Mouse (Mus musculus) adrenal gland, postnatal 14 days (tissue): Measurements from ENCODE around the gene Dcun1d3. TPM values are rescaled to one million over a fixed set of nuclear protein-coding genes. Genes with fewer than 3 reads are reported as not detected.

ENCODE experiments used
- DNase-seq: peaks from one replicate; pipeline ENCODE4 v3.0.0; 2021; ENCODE audit warnings: mixed read lengths
- long read RNA-seq, 2 experiments: library from polyadenylated mRNA; stranded (forward); transcript quantifications; one replicate each; pipeline ENCODE4 v2.0.0; 2021
- total RNA-seq: library from RNA; stranded (reverse); gene quantifications from 2 replicates; pipeline ENCODE4 v1.2.3, GENCODE M21; 2021

The Dcun1d3 gene
- 37.4 and 47.7 TPM in 2 replicates for total RNA-seq
- long read RNA-seq, experiment 1, full-length matches to known transcripts = 7 of 10 reads
- long read RNA-seq, experiment 1, partial matches to known transcripts = 2 of 10 reads
- long read RNA-seq, experiment 1, other reads (novel, unspliced or antisense) = 1 of 10 reads
- long read RNA-seq, experiment 2, full-length matches to known transcripts = 4 of 6 reads
- long read RNA-seq, experiment 2, partial matches to known transcripts = 0 of 6 reads
- long read RNA-seq, experiment 2, other reads (novel, unspliced or antisense) = 2 of 6 reads

- peak; percentile 100 for DNase-seq
These were observed at the start of gene Dcun1d3, which contains the start of gene Lyrm1 for GRCm38 (mm10) chr7:119895639-119896512. Gene Dcun1d3, minus strand, starts transcription at chr7:119896298. Gene Lyrm1, plus strand, starts transcription at chr7:119895861.

GRCm38 (mm10) chr7:119941569-119941968 is 45.5 kb upstream of the Dcun1d3 start:
- DNase-seq = peak; percentile 71

- DNase-seq = no peak
These were observed 40.9 kb upstream of the Dcun1d3 start for GRCm38 (mm10) chr7:119937036-119937435.

GRCm38 (mm10) chr7:119936321-119936720 is 40.2 kb upstream of the Dcun1d3 start:
- no peak for DNase-seq

GRCm38 (mm10) chr7:119928783-119929440 is 32.8 kb upstream of the Dcun1d3 start:
- peak; percentile 10 for DNase-seq

GRCm38 (mm10) chr7:119921054-119921453 is 25.0 kb upstream of the Dcun1d3 start:
- no peak for DNase-seq

GRCm38 (mm10) chr7:119920457-119920856 is 24.4 kb upstream of the Dcun1d3 start:
- no peak for DNase-seq

- DNase-seq = no peak
These were observed 15.6 kb upstream of the Dcun1d3 start for GRCm38 (mm10) chr7:119911727-119912126.

- DNase-seq = no peak
These were observed 10.6 kb upstream of the Dcun1d3 start for GRCm38 (mm10) chr7:119906523-119907215.

- DNase-seq = no peak
These were observed 3.4 kb upstream of the Dcun1d3 start for GRCm38 (mm10) chr7:119899386-119900057.

- DNase-seq = no peak
These were observed 2.3 kb upstream of the Dcun1d3 start for GRCm38 (mm10) chr7:119898247-119898856.

- DNase-seq = no peak
These were observed 1.5 kb upstream of the Dcun1d3 start for GRCm38 (mm10) chr7:119897521-119898109.

GRCm38 (mm10) chr7:119894818-119895544 is 1.1 kb downstream of the Dcun1d3 start:
- no peak for DNase-seq

- DNase-seq = no peak
These were observed 3.4 kb downstream of the Dcun1d3 start for GRCm38 (mm10) chr7:119892742-119893141.

- no peak for DNase-seq
These were observed 3.9 kb downstream of the Dcun1d3 start for GRCm38 (mm10) chr7:119892198-119892597.

- DNase-seq = no peak
These were observed 8.2 kb downstream of the Dcun1d3 start for GRCm38 (mm10) chr7:119887887-119888286.

- no peak for DNase-seq
These were observed 14.9 kb downstream of the Dcun1d3 start for GRCm38 (mm10) chr7:119881229-119881628.

- no peak for DNase-seq
These were observed 15.8 kb downstream of the Dcun1d3 start for GRCm38 (mm10) chr7:119880345-119880744.

- DNase-seq = no peak
These were observed 16.9 kb downstream of the Dcun1d3 start for GRCm38 (mm10) chr7:119879171-119879570.
